Mouse (Mus musculus) limb, embryonic 11.5 days (tissue): Measurements from ENCODE around the gene Slc16a5. TPM values are rescaled to one million over a fixed set of nuclear protein-coding genes. Genes with fewer than 3 reads are reported as not detected.
"Not testable (repeated sequence)": the region's sequence is repeated elsewhere in the genome, so short reads cannot be mapped to it uniquely, and the experiment has no call there.

ENCODE experiments used
- ATAC-seq: fragments of 200-750 bp; cut with Nextera tagmentation; 2 replicates; pipeline ENCODE4 v1.8.0; 2017; ENCODE audit warnings: low read depth; ENCODE audit not compliant: insufficient number of reproducible peaks, low FRiP score, low TSS enrichment
- DNase-seq: peaks from one replicate; pipeline ENCODE4 v3.0.0-alpha.2; 2015; ENCODE audit warnings: low spot score
- H3K27ac ChIP-seq: fragments of 300-500 bp; sonication (generic); replicated peaks from 2 replicates; pipeline ENCODE4 v1.5.1; 2014; ENCODE audit warnings: low read depth, mild to moderate bottlenecking, low read length
- H3K27me3 ChIP-seq: fragments of 300-500 bp; sonication (generic); 2 replicates; pipeline ENCODE4 v1.6.1; 2014; ENCODE audit warnings: mild to moderate bottlenecking, low read length, mixed read lengths; ENCODE audit not compliant: control insufficient read depth, insufficient read depth
- H3K36me3 ChIP-seq: fragments of 300-500 bp; sonication (generic); 2 replicates; pipeline ENCODE4 v1.6.1; 2014; ENCODE audit warnings: mild to moderate bottlenecking, low read length, moderate library complexity, mixed read lengths; ENCODE audit not compliant: control insufficient read depth, insufficient read depth
- H3K4me1 ChIP-seq: fragments of 300-500 bp; sonication (generic); 2 replicates; pipeline ENCODE4 v1.6.1; 2014; ENCODE audit warnings: low read length, mixed read lengths; ENCODE audit not compliant: control insufficient read depth, insufficient read depth
- H3K4me2 ChIP-seq: fragments of 300-500 bp; sonication (generic); 2 replicates; pipeline ENCODE4 v1.6.1; 2014; ENCODE audit warnings: low read depth, mild to moderate bottlenecking, moderate library complexity; ENCODE audit not compliant: severe bottlenecking
- H3K4me3 ChIP-seq: fragments of 300-500 bp; sonication (generic); 2 replicates; pipeline ENCODE4 v1.5.1; 2014; ENCODE audit warnings: low read depth, low read length
- H3K9ac ChIP-seq: fragments of 300-500 bp; sonication (generic); 2 replicates; pipeline ENCODE4 v1.6.1; 2014; ENCODE audit warnings: mild to moderate bottlenecking, low read length
- H3K9me3 ChIP-seq: fragments of 300-500 bp; sonication (generic); 2 replicates; pipeline ENCODE4 v1.6.1; 2016; ENCODE audit warnings: low read length; ENCODE audit not compliant: control insufficient read depth
- WGBS: fragments of 180-500 bp; shearing (Covaris S2); extraction: QIAGEN DNeasy Blood & Tissue Kit; methylation state at CpG from one replicate; pipeline ENCODE4 v1.1.7; 2014; 5-methylcytosine and 5-hydroxymethylcytosine counted together
- polyA plus RNA-seq: library from polyadenylated mRNA; unstranded; fragments of >200 nt; fragmentation: Nextera tagmentation; extraction: Ambion mirVana; gene quantifications from 2 replicates; pipeline ENCODE4 v1.2.1, GENCODE M21; 2014

The Slc16a5 gene
- polyA plus RNA-seq, 1 experiment from 2014 or later, result 0.09 TPM

- Histone ChIP-seq H3K9ac (no peak overlapping the region), H3K4me2 (no peak overlapping the region), H3K27me3 (no peaks in the 10 kb centered on the region), H3K36me3 (no peaks in the 10 kb centered on the region; the same call in 1 of the 2 replicates), H3K9me3 (no peaks in the 10 kb centered on the region), H3K4me3 (no peak overlapping the region), H3K27ac (no peak overlapping the region), H3K4me1 (0 out of 2 replicates have a peak, but pooled peaks cover 4% of the 10 kb centered on the region)
- no peak for DNase-seq
- no peak for ATAC-seq
- 62% methylated on average over 11 of the region's 11 CpGs for WGBS
Observed at GRCm38 (mm10) chr11:115463397-115463796, 1.1 kb downstream of the Slc16a5 start.

DNA sequence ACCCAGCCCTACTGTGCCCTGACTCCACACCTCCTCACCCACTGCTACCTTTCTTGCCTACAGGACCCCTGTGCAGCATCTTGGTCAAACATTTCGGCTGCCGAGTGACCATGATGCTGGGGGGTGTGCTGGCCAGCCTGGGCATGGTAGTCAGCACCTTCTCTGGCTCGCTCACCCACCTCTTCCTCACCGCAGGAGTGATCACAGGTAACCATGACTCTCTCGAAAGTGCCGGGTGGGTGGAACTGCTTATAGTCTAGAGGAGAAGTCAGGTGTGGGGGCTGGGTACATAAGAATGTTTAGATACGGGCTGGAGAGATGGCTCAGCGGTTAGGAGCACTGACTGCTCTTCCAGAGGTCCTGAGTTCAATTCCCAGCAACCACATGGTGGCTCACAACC, 2.6 kb downstream of the Slc16a5 start:
- DNase-seq (no peak), ATAC-seq (no peak)
- Histone ChIP-seq H3K27me3 (no peaks in the 10 kb centered on the region), H3K27ac (no peak overlapping the region), H3K4me1 (0 out of 2 replicates have a peak, but pooled peaks cover 4% of the 10 kb centered on the region), H3K36me3 (no peaks in the 10 kb centered on the region; the same call in 1 of the 2 replicates), H3K9me3 (no peaks in the 10 kb centered on the region), H3K9ac (no peak overlapping the region), H3K4me3 (no peak overlapping the region), H3K4me2 (no peak overlapping the region)
- 88% methylated on average over 8 of the region's 8 CpGs for WGBS

- DNase-seq, result peak; percentile 42
- no peak overlapping the region for H3K4me2 ChIP-seq
- H3K9ac ChIP-seq, result no peak overlapping the region
Observed at GRCm38 (mm10) chr11:115467217-115467618, 4.9 kb downstream of the Slc16a5 start.

GRCm38 (mm10) chr11:115472183-115472582, 9.9 kb downstream of the Slc16a5 start:
- no peaks in the 10 kb centered on the region for H3K36me3 ChIP-seq
- no peak overlapping the region for H3K27ac ChIP-seq
- 91% methylated on average over 7 of the region's 7 CpGs for WGBS
- H3K4me3 ChIP-seq, result no peak overlapping the region
- DNase-seq, result no peak
- no peaks in the 10 kb centered on the region for H3K27me3 ChIP-seq
- no peak overlapping the region for H3K9ac ChIP-seq
- no peaks in the 10 kb centered on the region for H3K9me3 ChIP-seq
- H3K4me1 ChIP-seq, result peaks cover 12% of the 10 kb centered on the region
- no peak for ATAC-seq
- no peak overlapping the region for H3K4me2 ChIP-seq

More at GRCm38 (mm10) chr11:115467217-115467618, 4.9 kb downstream of the Slc16a5 start:
- Histone ChIP-seq H3K4me1 (0 out of 2 replicates have a peak, but pooled peaks cover 4% of the 10 kb centered on the region), H3K27me3 (no peaks in the 10 kb centered on the region), H3K27ac (no peak overlapping the region), H3K4me3 (no peak overlapping the region), H3K36me3 (no peaks in the 10 kb centered on the region; the same call in 1 of the 2 replicates), H3K9me3 (no peaks in the 10 kb centered on the region)
- ATAC-seq, result peak; percentile 57; the same call in 1 of the 2 replicates
- WGBS, result 2% methylated on average over 4 of the region's 4 CpGs

DNA sequence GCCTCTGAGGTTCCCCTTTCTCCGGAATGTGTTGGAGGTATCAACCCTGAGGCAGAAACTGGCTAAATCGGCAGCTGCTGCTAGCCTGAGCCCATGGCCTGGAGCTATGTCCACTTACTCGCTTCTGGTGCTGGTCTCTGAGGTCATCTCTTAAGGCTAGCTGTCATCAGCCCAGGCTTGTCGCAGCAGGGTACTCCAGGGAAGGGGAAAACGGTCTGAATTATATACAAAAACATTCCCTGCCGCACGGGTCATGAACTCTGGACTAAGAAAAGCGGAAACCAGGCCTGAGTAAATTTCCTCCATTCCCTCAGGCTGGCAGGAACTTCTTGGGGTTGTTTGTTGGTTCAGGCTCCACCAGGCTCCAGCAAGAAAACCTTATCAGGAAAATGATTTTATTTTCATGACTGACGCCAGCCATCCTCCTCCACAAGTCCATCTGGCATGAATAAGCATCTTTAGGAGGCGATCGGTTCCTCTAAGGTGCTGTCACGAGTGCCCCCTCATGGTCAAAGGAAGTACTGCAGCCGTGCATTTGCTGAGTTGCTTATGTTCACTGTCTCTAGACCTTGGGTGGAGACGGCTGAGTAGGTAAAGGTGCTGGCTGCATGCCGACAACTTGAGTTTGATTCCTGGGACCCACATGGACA, 11.5 kb downstream of the Slc16a5 start:
- peaks cover 8% of the 10 kb centered on the region for H3K4me1 ChIP-seq
- 10% methylated on average over 15 of the region's 15 CpGs for WGBS

GRCm38 (mm10) chr11:115475025-115475757, 12.9 kb downstream of the Slc16a5 start, which contains the start of gene Armc7:
Gene Armc7, plus strand, starts transcription at chr11:115475667.
- H3K27me3 ChIP-seq, result no peaks in the 10 kb centered on the region

More for the DNA sequence above, 11.5 kb downstream of the Slc16a5 start:
- H3K9ac ChIP-seq, result peak overlapping the region; percentile 17; the same call in 1 of the 2 replicates
- peak overlapping the region; percentile 32 for H3K4me2 ChIP-seq
- H3K9me3 ChIP-seq, result no peaks in the 10 kb centered on the region
- peak overlapping the region; percentile 56; the same call in 1 of the 2 replicates for H3K27ac ChIP-seq
- no peak overlapping the region; the same call in 1 of the 2 replicates for H3K4me3 ChIP-seq
- ATAC-seq (no peak), DNase-seq (peak; percentile 98)
- no peaks in the 10 kb centered on the region for H3K36me3 ChIP-seq
- H3K27me3 ChIP-seq, result no peaks in the 10 kb centered on the region

GRCm38 (mm10) chr11:115475758-115476237, 13.5 kb downstream of the Slc16a5 start:
- peak overlapping the region; percentile 71 for H3K4me2 ChIP-seq
- peak overlapping the region; percentile 56 for H3K9ac ChIP-seq
- no peaks in the 10 kb centered on the region for H3K9me3 ChIP-seq
- H3K27me3 ChIP-seq, result no peaks in the 10 kb centered on the region
- H3K27ac ChIP-seq, result no peak overlapping the region
- ATAC-seq (0 out of 2 replicates have a peak, but pooled peaks have one; percentile 13), DNase-seq (no peak)
- 4% methylated on average over 28 of the region's 28 CpGs for WGBS
- peak overlapping the region; percentile 70 for H3K4me3 ChIP-seq
- peaks cover 8% of the 10 kb centered on the region for H3K4me1 ChIP-seq
- H3K36me3 ChIP-seq, result no peaks in the 10 kb centered on the region; the same call in none of the 2 replicates

More at GRCm38 (mm10) chr11:115475025-115475757, 12.9 kb downstream of the Slc16a5 start, which contains the start of gene Armc7:
- Histone ChIP-seq H3K9me3 (no peaks in the 10 kb centered on the region), H3K27ac (no peak within 1 kb of the TSS), H3K4me2 (peak within 1 kb of the TSS; percentile 71), H3K36me3 (no peaks in the 10 kb centered on the region; the same call in none of the 2 replicates), H3K4me3 (peak within 1 kb of the TSS; percentile 70), H3K9ac (peak within 1 kb of the TSS; percentile 56), H3K4me1 (peaks cover 8% of the 10 kb centered on the region)
- WGBS, result 1% methylated on average over 26 of the region's 26 CpGs
- DNase-seq (peak; percentile 95), ATAC-seq (peak; percentile 89)

- not testable (repeated sequence) for ATAC-seq, H3K36me3 ChIP-seq, H3K27me3 ChIP-seq, H3K9ac ChIP-seq, H3K4me3 ChIP-seq, H3K27ac ChIP-seq, H3K4me1 ChIP-seq, H3K4me2 ChIP-seq, H3K9me3 ChIP-seq, DNase-seq
- 88% methylated on average over 4 of the region's 4 CpGs for WGBS
Observed at GRCm38 (mm10) chr11:115476630-115477029, 14.4 kb downstream of the Slc16a5 start.
